Mouse (Mus musculus): ENCODE data around the gene Coq10a. TPM values are rescaled to one million over a fixed set of nuclear protein-coding genes. Genes with fewer than 3 reads are reported as not detected.

Coq10a gene
- polyA plus RNA-seq, 1 experiment from 2014 or later, result 12.6 TPM

GRCm38 (mm10) chr10:128370021-128370420 is 1.2 kb upstream of the Coq10a start:
- Histone ChIP-seq H3K27me3 (ENCODE audit: control insufficient read depth, insufficient read depth, low read length) (no peaks in the 10 kb centered on the region), H3K4me2 (no peak overlapping the region), H3K9me3 (replicated peaks; ENCODE audit: control insufficient read depth, low read length) (no peaks in the 10 kb centered on the region), H3K4me3 (ENCODE audit: low read depth, low read length) (no peak overlapping the region), H3K4me1 (ENCODE audit: control insufficient read depth, insufficient read depth, low read length) (peaks cover 12% of the 10 kb centered on the region), H3K36me3 (ENCODE audit: control insufficient read depth, insufficient read depth, low read length) (no peaks in the 10 kb centered on the region), H3K27ac (ENCODE audit: low read depth, low read length) (no peak overlapping the region), H3K9ac (ENCODE audit: low read depth, low read length) (no peak overlapping the region)
- no peak for ATAC-seq (replicated peaks; ENCODE audit: insufficient number of reproducible peaks, low FRiP score, low TSS enrichment)
- 67% methylated on average over 5 of the region's 6 CpGs for WGBS (ENCODE audit: insufficient replicate concordance)

GRCm38 (mm10) chr10:128369599-128369998 is 802 bp upstream of the Coq10a start:
- H3K4me1 ChIP-seq (ENCODE audit: control insufficient read depth, insufficient read depth, low read length), result peaks cover 12% of the 10 kb centered on the region
- H3K27ac ChIP-seq (ENCODE audit: low read depth, low read length), result peak overlapping the region; percentile 94; the same call in 1 of the 2 replicates
- no peak for ATAC-seq (replicated peaks; ENCODE audit: insufficient number of reproducible peaks, low FRiP score, low TSS enrichment)
- no peaks in the 10 kb centered on the region for H3K9me3 ChIP-seq (replicated peaks; ENCODE audit: control insufficient read depth, low read length)
- H3K36me3 ChIP-seq (ENCODE audit: control insufficient read depth, insufficient read depth, low read length), result no peaks in the 10 kb centered on the region
- peak overlapping the region; percentile 81 for H3K4me3 ChIP-seq (ENCODE audit: low read depth, low read length)
- 71% methylated on average over 6 of the region's 6 CpGs for WGBS (ENCODE audit: insufficient replicate concordance)
- H3K9ac ChIP-seq (ENCODE audit: low read depth, low read length), result peak overlapping the region; percentile 78; the same call in 1 of the 2 replicates
- H3K4me2 ChIP-seq, result peak overlapping the region; percentile 94
- no peaks in the 10 kb centered on the region for H3K27me3 ChIP-seq (ENCODE audit: control insufficient read depth, insufficient read depth, low read length)

GRCm38 (mm10) chr10:128369218-128369543 is 384 bp upstream of the Coq10a start:
- WGBS (ENCODE audit: insufficient replicate concordance), result 7% methylated on average over 9 of the region's 9 CpGs
- ATAC-seq (replicated peaks; ENCODE audit: insufficient number of reproducible peaks, low FRiP score, low TSS enrichment), result no peak; the same call in 1 of the 2 replicates

GRCm38 (mm10) chr10:128367899-128368401 is 847 bp downstream of the Coq10a start:
- peak overlapping the region; percentile 78 for H3K9ac ChIP-seq (ENCODE audit: low read depth, low read length)
- H3K4me2 ChIP-seq, result peak overlapping the region; percentile 94
- H3K4me1 ChIP-seq (ENCODE audit: control insufficient read depth, insufficient read depth, low read length), result peaks cover 12% of the 10 kb centered on the region
- 15% methylated on average over 19 of the region's 19 CpGs for WGBS (ENCODE audit: insufficient replicate concordance)
- peak overlapping the region; percentile 81 for H3K4me3 ChIP-seq (ENCODE audit: low read depth, low read length)
- no peak for ATAC-seq (replicated peaks; ENCODE audit: insufficient number of reproducible peaks, low FRiP score, low TSS enrichment)
- no peaks in the 10 kb centered on the region for H3K27me3 ChIP-seq (ENCODE audit: control insufficient read depth, insufficient read depth, low read length)
- H3K27ac ChIP-seq (ENCODE audit: low read depth, low read length), result peak overlapping the region; percentile 94
- peaks cover 2% of the 10 kb centered on the region for H3K36me3 ChIP-seq (ENCODE audit: control insufficient read depth, insufficient read depth, low read length)
- H3K9me3 ChIP-seq (replicated peaks; ENCODE audit: control insufficient read depth, low read length), result no peaks in the 10 kb centered on the region

More at GRCm38 (mm10) chr10:128369218-128369543, 384 bp upstream of the Coq10a start:
- Histone ChIP-seq H3K27ac (ENCODE audit: low read depth, low read length) (peak overlapping the region; percentile 94), H3K4me3 (ENCODE audit: low read depth, low read length) (peak overlapping the region; percentile 81), H3K36me3 (ENCODE audit: control insufficient read depth, insufficient read depth, low read length) (no peaks in the 10 kb centered on the region), H3K4me1 (ENCODE audit: control insufficient read depth, insufficient read depth, low read length) (peaks cover 12% of the 10 kb centered on the region), H3K4me2 (peak overlapping the region; percentile 94), H3K27me3 (ENCODE audit: control insufficient read depth, insufficient read depth, low read length) (no peaks in the 10 kb centered on the region), H3K9ac (ENCODE audit: low read depth, low read length) (peak overlapping the region; percentile 78), H3K9me3 (replicated peaks; ENCODE audit: control insufficient read depth, low read length) (no peaks in the 10 kb centered on the region)

GRCm38 (mm10) chr10:128362568-128362967 is 6.2 kb downstream of the Coq10a start:
- Histone ChIP-seq H3K4me3 (ENCODE audit: low read depth, low read length) (no peak overlapping the region), H3K4me1 (ENCODE audit: control insufficient read depth, insufficient read depth, low read length) (peaks cover 1% of the 10 kb centered on the region; the same call in 1 of the 2 replicates), H3K4me2 (no peak overlapping the region), H3K9ac (ENCODE audit: low read depth, low read length) (no peak overlapping the region), H3K27ac (ENCODE audit: low read depth, low read length) (no peak overlapping the region), H3K9me3 (replicated peaks; ENCODE audit: control insufficient read depth, low read length) (no peaks in the 10 kb centered on the region), H3K27me3 (ENCODE audit: control insufficient read depth, insufficient read depth, low read length) (no peaks in the 10 kb centered on the region), H3K36me3 (ENCODE audit: control insufficient read depth, insufficient read depth, low read length) (peaks cover 42% of the 10 kb centered on the region)
- no peak for ATAC-seq (replicated peaks; ENCODE audit: insufficient number of reproducible peaks, low FRiP score, low TSS enrichment)
- WGBS (ENCODE audit: insufficient replicate concordance), result 41% methylated on average over 3 of the region's 3 CpGs

- WGBS (ENCODE audit: insufficient replicate concordance), result 82% methylated on average over 6 of the region's 6 CpGs
- H3K27me3 ChIP-seq (ENCODE audit: control insufficient read depth, insufficient read depth, low read length), result no peaks in the 10 kb centered on the region
- H3K4me3 ChIP-seq (ENCODE audit: low read depth, low read length), result no peak overlapping the region
- H3K4me2 ChIP-seq, result no peak overlapping the region
- H3K4me1 ChIP-seq (ENCODE audit: control insufficient read depth, insufficient read depth, low read length), result no peaks in the 10 kb centered on the region
- peaks cover 42% of the 10 kb centered on the region for H3K36me3 ChIP-seq (ENCODE audit: control insufficient read depth, insufficient read depth, low read length)
- H3K27ac ChIP-seq (ENCODE audit: low read depth, low read length), result no peak overlapping the region
- ATAC-seq (replicated peaks; ENCODE audit: insufficient number of reproducible peaks, low FRiP score, low TSS enrichment), result no peak
- no peaks in the 10 kb centered on the region for H3K9me3 ChIP-seq (replicated peaks; ENCODE audit: control insufficient read depth, low read length)
- no peak overlapping the region for H3K9ac ChIP-seq (ENCODE audit: low read depth, low read length)
These were observed 7.0 kb downstream of the Coq10a start for GRCm38 (mm10) chr10:128361836-128362235.

GRCm38 (mm10) chr10:128359226-128359625 is 9.6 kb downstream of the Coq10a start:
- ATAC-seq (replicated peaks; ENCODE audit: insufficient number of reproducible peaks, low FRiP score, low TSS enrichment), result no peak
- Histone ChIP-seq H3K36me3 (ENCODE audit: control insufficient read depth, insufficient read depth, low read length) (peaks cover 52% of the 10 kb centered on the region), H3K4me1 (ENCODE audit: control insufficient read depth, insufficient read depth, low read length) (no peaks in the 10 kb centered on the region), H3K4me2 (no peak overlapping the region), H3K4me3 (ENCODE audit: low read depth, low read length) (no peak overlapping the region), H3K27ac (ENCODE audit: low read depth, low read length) (no peak overlapping the region), H3K27me3 (ENCODE audit: control insufficient read depth, insufficient read depth, low read length) (no peaks in the 10 kb centered on the region), H3K9me3 (replicated peaks; ENCODE audit: control insufficient read depth, low read length) (no peaks in the 10 kb centered on the region), H3K9ac (ENCODE audit: low read depth, low read length) (no peak overlapping the region)
- 82% methylated on average over 6 of the region's 6 CpGs for WGBS (ENCODE audit: insufficient replicate concordance)

GRCm38 (mm10) chr10:128358796-128359195 is 10.0 kb downstream of the Coq10a start:
- peaks cover 56% of the 10 kb centered on the region for H3K36me3 ChIP-seq (ENCODE audit: control insufficient read depth, insufficient read depth, low read length)
- H3K27ac ChIP-seq (ENCODE audit: low read depth, low read length), result no peak overlapping the region
- no peaks in the 10 kb centered on the region for H3K9me3 ChIP-seq (replicated peaks; ENCODE audit: control insufficient read depth, low read length)
- no peaks in the 10 kb centered on the region for H3K4me1 ChIP-seq (ENCODE audit: control insufficient read depth, insufficient read depth, low read length)
- H3K27me3 ChIP-seq (ENCODE audit: control insufficient read depth, insufficient read depth, low read length), result no peaks in the 10 kb centered on the region
- ATAC-seq (replicated peaks; ENCODE audit: insufficient number of reproducible peaks, low FRiP score, low TSS enrichment), result no peak
- H3K4me3 ChIP-seq (ENCODE audit: low read depth, low read length), result no peak overlapping the region
- H3K9ac ChIP-seq (ENCODE audit: low read depth, low read length), result no peak overlapping the region
- no peak overlapping the region for H3K4me2 ChIP-seq
- WGBS (ENCODE audit: insufficient replicate concordance), result 46% methylated on average over 2 of the region's 2 CpGs

GRCm38 (mm10) chr10:128347541-128347940 is 21.3 kb downstream of the Coq10a start:
- no peak for ATAC-seq (replicated peaks; ENCODE audit: insufficient number of reproducible peaks, low FRiP score, low TSS enrichment)

More at GRCm38 (mm10) chr10:128347541-128347940, 21.3 kb downstream of the Coq10a start:
- Histone ChIP-seq H3K4me1 (ENCODE audit: control insufficient read depth, insufficient read depth, low read length) (peaks cover 26% of the 10 kb centered on the region), H3K27me3 (ENCODE audit: control insufficient read depth, insufficient read depth, low read length) (no peaks in the 10 kb centered on the region), H3K36me3 (ENCODE audit: control insufficient read depth, insufficient read depth, low read length) (peaks cover 18% of the 10 kb centered on the region), H3K4me3 (ENCODE audit: low read depth, low read length) (no peak overlapping the region), H3K27ac (ENCODE audit: low read depth, low read length) (no peak overlapping the region), H3K9ac (ENCODE audit: low read depth, low read length) (no peak overlapping the region), H3K9me3 (replicated peaks; ENCODE audit: control insufficient read depth, low read length) (no peaks in the 10 kb centered on the region), H3K4me2 (no peak overlapping the region)
- WGBS (ENCODE audit: insufficient replicate concordance), result 87% methylated on average over 8 of the region's 8 CpGs

Data from heart, embryonic 11.5 days (tissue).